8 mouse cellular contexts compared by ENCODE assay signal in the genomic region with DNA sequence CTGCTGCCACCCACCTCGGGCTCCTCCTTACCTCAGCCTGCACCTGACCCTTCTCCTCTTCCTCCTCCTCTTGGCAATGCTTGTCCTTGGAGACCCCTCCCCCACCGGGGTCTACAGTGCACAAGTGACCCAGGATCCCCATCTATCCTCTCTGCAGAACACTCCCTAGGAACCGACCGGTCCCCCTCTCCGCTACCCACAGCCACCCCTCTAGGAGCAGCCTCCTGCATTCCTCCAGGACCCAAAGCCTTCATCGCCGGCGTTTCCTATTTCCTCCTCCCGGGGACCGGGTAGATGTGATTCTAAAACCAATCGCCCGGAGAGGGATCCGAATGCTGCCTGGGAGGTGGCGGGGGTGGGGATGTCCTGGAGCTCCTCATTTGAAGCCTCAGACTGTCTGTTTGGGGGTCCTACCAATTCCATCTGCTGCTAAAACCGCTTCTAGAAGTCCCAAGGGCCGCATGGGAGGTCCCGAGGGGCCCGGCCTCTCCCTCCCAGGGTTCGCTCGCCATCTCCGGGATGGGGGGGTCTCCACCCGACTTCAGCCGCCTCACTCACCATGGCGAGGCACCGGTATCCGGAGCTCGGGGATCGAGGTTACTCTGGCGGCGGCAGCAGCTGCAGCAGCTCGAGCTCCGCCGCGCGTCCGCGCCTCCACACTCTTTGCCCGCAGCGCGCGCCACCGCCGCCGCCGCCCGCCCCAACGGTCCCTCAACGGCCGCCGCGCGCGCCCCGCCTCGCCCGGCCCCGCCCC. TPM values are rescaled to one million over a fixed set of nuclear protein-coding genes. Genes with fewer than 3 reads are reported as not detected.
DNase-seq lines count a peak whose midpoint lies in the region; ATAC-seq lines count a peak whose summit lies in the region.

No protein-coding gene starts in this region.

- peak overlapping the region; percentile 98 for H3K9ac ChIP-seq in heart, embryonic 15.5 days
- H3K9ac ChIP-seq in limb, embryonic 13.5 days, result peak overlapping the region; percentile 93
- peak overlapping the region; percentile 97 for H3K9ac ChIP-seq in neural tube, embryonic 14.5 days (replicated peaks; ENCODE audit: low read depth, low read length)

- peaks cover 4% of the 10 kb centered on the region; the same call in 1 of the 2 replicates for H3K36me3 ChIP-seq in heart, embryonic 15.5 days
- peaks cover 16% of the 10 kb centered on the region for H3K36me3 ChIP-seq in limb, embryonic 13.5 days
- peaks cover 3% of the 10 kb centered on the region; the same call in 1 of the 2 replicates for H3K36me3 ChIP-seq in neural tube, embryonic 14.5 days (ENCODE audit: control insufficient read depth, insufficient read depth, low read length)

- H3K27me3 ChIP-seq in heart, embryonic 15.5 days, result no peaks in the 10 kb centered on the region
- H3K27me3 ChIP-seq in limb, embryonic 13.5 days, result no peaks in the 10 kb centered on the region
- no peaks in the 10 kb centered on the region for H3K27me3 ChIP-seq in neural tube, embryonic 14.5 days (ENCODE audit: control insufficient read depth, insufficient read depth, low read length)

- H3K4me3 ChIP-seq in heart, embryonic 15.5 days, result peak overlapping the region; percentile 89
- peak overlapping the region; percentile 75 for H3K4me3 ChIP-seq in limb, embryonic 13.5 days
- H3K4me3 ChIP-seq in neural tube, embryonic 14.5 days (ENCODE audit: low read depth, low read length), result peak overlapping the region; percentile 86

- H3K4me2 ChIP-seq in heart, embryonic 15.5 days, result peak overlapping the region; percentile 85
- H3K4me2 ChIP-seq in limb, embryonic 13.5 days (replicated peaks), result peak overlapping the region; percentile 93
- peak overlapping the region; percentile 92 for H3K4me2 ChIP-seq in neural tube, embryonic 14.5 days (ENCODE audit: low read depth, low read length)

- peak overlapping the region; percentile 97 for H3K27ac ChIP-seq in heart, embryonic 15.5 days
- peak overlapping the region; percentile 90 for H3K27ac ChIP-seq in limb, embryonic 13.5 days
- H3K27ac ChIP-seq in neural tube, embryonic 14.5 days (ENCODE audit: low read depth, low read length), result peak overlapping the region; percentile 98

- peak; percentile 51 for DNase-seq in embryo, embryonic 10.5 days (ENCODE audit: low spot score)
- no peak for DNase-seq in embryo, embryonic 11 days
- DNase-seq in spleen, postnatal 36 days (ENCODE audit: low spot score in 2 of 2), result peak; percentile 19 to 39
- DNase-seq in spleen, postnatal 14 days (ENCODE audit: low spot score in 2 of 2), result no peak
- DNase-seq in ovary, postnatal 10 days (ENCODE audit: low spot score), result no peak

- ATAC-seq in heart, embryonic 15.5 days (replicated peaks; ENCODE audit: insufficient number of reproducible peaks, insufficient read depth, low FRiP score, low read depth), result peak; percentile 2; the same call in 1 of the 2 replicates
- ATAC-seq in limb, embryonic 13.5 days (ENCODE audit: low FRiP score, low read depth), result no peak
- ATAC-seq in neural tube, embryonic 14.5 days (ENCODE audit: low read depth), result peak; percentile 3

- under 1% methylated on average over 50 of the region's 57 CpGs for WGBS in heart, embryonic 15.5 days
- WGBS in limb, embryonic 13.5 days, result under 1% methylated on average over 57 of the region's 57 CpGs
- under 1% methylated on average over 57 of the region's 57 CpGs for WGBS in neural tube, embryonic 14.5 days

- no peaks in the 10 kb centered on the region for H3K9me3 ChIP-seq in heart, embryonic 15.5 days (replicated peaks)
- H3K9me3 ChIP-seq in limb, embryonic 13.5 days, result no peaks in the 10 kb centered on the region
- H3K9me3 ChIP-seq in neural tube, embryonic 14.5 days (ENCODE audit: control insufficient read depth, low read length), result no peaks in the 10 kb centered on the region

- H3K4me1 ChIP-seq in heart, embryonic 15.5 days (replicated peaks), result peaks cover 44% of the 10 kb centered on the region
- peaks cover 39% of the 10 kb centered on the region for H3K4me1 ChIP-seq in limb, embryonic 13.5 days
- H3K4me1 ChIP-seq in neural tube, embryonic 14.5 days (ENCODE audit: control insufficient read depth, insufficient read depth, low read length), result peaks cover 37% of the 10 kb centered on the region

RNA-seq across cellular contexts. Expression of a gene that starts 0.5 kb away (rescaled TPM):
- 96.4 and 98.4 TPM in 2 replicates for polyA plus RNA-seq in heart, embryonic 15.5 days (2015; fragmentation: Nextera tagmentation; extraction: Ambion mirVana)
- 103 and 115 TPM in 2 replicates for polyA plus RNA-seq in limb, embryonic 13.5 days (2015; fragmentation: Nextera tagmentation; extraction: Ambion mirVana)
- polyA plus RNA-seq in neural tube, embryonic 14.5 days (2014; fragmentation: Nextera tagmentation; extraction: Ambion mirVana), result 412 and 503 TPM in 2 replicates

RNA-seq across cellular contexts. Expression of a gene that starts 17.2 kb away (rescaled TPM):
- polyA plus RNA-seq in heart, embryonic 15.5 days (2015; fragmentation: Nextera tagmentation; extraction: Ambion mirVana), result 0.86 and 1.2 TPM in 2 replicates
- polyA plus RNA-seq in limb, embryonic 13.5 days (2015; fragmentation: Nextera tagmentation; extraction: Ambion mirVana), result 2.0 TPM in 2 replicates
- 1.2 TPM in 1 of 2 replicates, not detected in the other for polyA plus RNA-seq in neural tube, embryonic 14.5 days (2014; fragmentation: Nextera tagmentation; extraction: Ambion mirVana)

RNA-seq across cellular contexts. Expression of a gene that starts 21.0 kb away (rescaled TPM):
- polyA plus RNA-seq in heart, embryonic 15.5 days (2015; fragmentation: Nextera tagmentation; extraction: Ambion mirVana), result 4.7 and 6.2 TPM in 2 replicates
- 22.7 and 23.4 TPM in 2 replicates for polyA plus RNA-seq in limb, embryonic 13.5 days (2015; fragmentation: Nextera tagmentation; extraction: Ambion mirVana)
- 68.1 and 92.1 TPM in 2 replicates for polyA plus RNA-seq in neural tube, embryonic 14.5 days (2014; fragmentation: Nextera tagmentation; extraction: Ambion mirVana)

RNA-seq across cellular contexts. Expression of a gene that starts 31.9 kb away (rescaled TPM):
- 4.2 and 5.2 TPM in 2 replicates for polyA plus RNA-seq in heart, embryonic 15.5 days (2015; fragmentation: Nextera tagmentation; extraction: Ambion mirVana)
- polyA plus RNA-seq in limb, embryonic 13.5 days (2015; fragmentation: Nextera tagmentation; extraction: Ambion mirVana), result 15.4 and 16.0 TPM in 2 replicates
- polyA plus RNA-seq in neural tube, embryonic 14.5 days (2014; fragmentation: Nextera tagmentation; extraction: Ambion mirVana), result 0.39 and 9.8 TPM in 2 replicates

RNA-seq across cellular contexts. Expression of a gene that starts 36.0 kb away (rescaled TPM):
- 0.05 and 0.24 TPM in 2 replicates for polyA plus RNA-seq in heart, embryonic 15.5 days (2015; fragmentation: Nextera tagmentation; extraction: Ambion mirVana)
- 1.00 and 1.0 TPM in 2 replicates for polyA plus RNA-seq in limb, embryonic 13.5 days (2015; fragmentation: Nextera tagmentation; extraction: Ambion mirVana)
- 60.1 and 60.7 TPM in 2 replicates for polyA plus RNA-seq in neural tube, embryonic 14.5 days (2014; fragmentation: Nextera tagmentation; extraction: Ambion mirVana)

Comparison
In these comparisons a context has a peak if more than half of its experiments do, and no peak if none do; other contexts are left out.
1. DNase-seq: peak in embryo, embryonic 10.5 days (single experiment) and spleen, postnatal 36 days (2 of 2); none in embryo, embryonic 11 days (single experiment), spleen, postnatal 14 days (0 of 2) and ovary, postnatal 10 days (single experiment).
2. Peak in every context shown above with its lines, with median percentiles within 50 percentile points of each other: H3K27ac ChIP-seq, H3K4me2 ChIP-seq, H3K4me3 ChIP-seq and H3K9ac ChIP-seq.